Mouse (Mus musculus): ENCODE measurements around the gene Rap1gap2.

DNA sequence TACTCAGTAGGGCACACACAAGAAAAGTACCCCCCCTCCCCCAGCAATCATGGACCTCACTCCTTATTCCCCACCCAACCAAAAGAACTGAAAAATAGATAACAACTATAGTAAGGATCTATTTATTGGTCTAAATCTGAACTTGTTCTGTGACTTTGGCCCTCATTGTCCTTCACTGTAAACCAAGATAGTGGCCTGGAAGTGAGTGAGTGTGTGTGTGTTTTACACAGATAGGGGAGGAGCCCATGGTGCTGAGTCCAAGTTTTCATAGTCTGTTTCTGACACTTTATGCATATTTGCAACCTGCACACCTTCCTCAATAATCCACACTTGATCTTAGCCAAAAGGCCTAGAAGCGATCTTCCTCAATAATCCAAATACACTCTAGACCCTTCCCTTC, 38.0 kb upstream of the Rap1gap2 start:
- TF ChIP-seq POLR2A (IDR thresholded peaks at IDR 0.05; ENCODE audit: borderline replicate concordance, extremely low read depth, low read depth, low read length) (no peak), CTCF (IDR thresholded peaks at IDR 0.05; ENCODE audit: insufficient read depth, low read length) (no peak)
